Mouse (Mus musculus) intestine, postnatal 0 days (tissue): Measurements from ENCODE around the gene Pdk3. TPM values are rescaled to one million over a fixed set of nuclear protein-coding genes. Genes with fewer than 3 reads are reported as not detected.

ENCODE experiments used
- ATAC-seq: fragments of 200-750 bp; cut with Nextera tagmentation; 2 replicates; pipeline ENCODE4 v1.8.0; 2017; ENCODE audit warnings: mild to moderate bottlenecking, moderate TSS enrichment, moderate library complexity
- H3K27ac ChIP-seq: fragments of 300-500 bp; sonication (generic); 2 replicates; pipeline ENCODE4 v1.5.1; 2014; ENCODE audit warnings: mild to moderate bottlenecking, low read depth, low read length, moderate library complexity
- H3K27me3 ChIP-seq: fragments of 300-500 bp; sonication (generic); replicated peaks from 2 replicates; pipeline ENCODE4 v1.6.1; 2014; ENCODE audit warnings: low read length, mixed read lengths; ENCODE audit not compliant: control insufficient read depth, insufficient read depth
- H3K36me3 ChIP-seq: fragments of 300-500 bp; sonication (generic); 2 replicates; pipeline ENCODE4 v1.6.1; 2014; ENCODE audit warnings: mild to moderate bottlenecking, moderate library complexity; ENCODE audit not compliant: control insufficient read depth, insufficient read depth
- H3K4me1 ChIP-seq: fragments of 300-500 bp; sonication (generic); replicated peaks from 2 replicates; pipeline ENCODE4 v1.6.1; 2014; ENCODE audit warnings: antibody characterized with exemption, low read length, mixed read lengths; ENCODE audit not compliant: control insufficient read depth, insufficient read depth
- H3K4me2 ChIP-seq: fragments of 300-500 bp; sonication (generic); replicated peaks from 2 replicates; pipeline ENCODE4 v1.6.1; 2014; ENCODE audit warnings: low read depth, mild to moderate bottlenecking, moderate library complexity
- H3K4me3 ChIP-seq: fragments of 300-500 bp; sonication (generic); 2 replicates; pipeline ENCODE4 v1.5.1; 2014; ENCODE audit warnings: low read depth, low read length
- H3K9ac ChIP-seq: fragments of 300-500 bp; sonication (generic); 2 replicates; pipeline ENCODE4 v1.6.1; 2014; ENCODE audit warnings: mild to moderate bottlenecking, low read depth, low read length
- H3K9me3 ChIP-seq: fragments of 300-500 bp; sonication (generic); 2 replicates; pipeline ENCODE4 v1.6.1; 2016; ENCODE audit warnings: mixed run types; ENCODE audit not compliant: control insufficient read depth
- CTCF ChIP-seq: sonication (generic); IDR thresholded peaks from 2 replicates; pipeline ENCODE4 v1.5.1; 2016; ENCODE audit warnings: low read depth, mild to moderate bottlenecking, control low read depth, antibody characterized with exemption, moderate library complexity
- WGBS: fragments of 180-500 bp; shearing (Covaris S2); extraction: QIAGEN DNeasy Blood & Tissue Kit; methylation state at CpG from one replicate; pipeline ENCODE4 v1.1.7; 2014; 5-methylcytosine and 5-hydroxymethylcytosine counted together
- polyA plus RNA-seq: library from polyadenylated mRNA; unstranded; fragments of >200 nt; fragmentation: Nextera tagmentation; extraction: Ambion mirVana; gene quantifications from 2 replicates; pipeline ENCODE4 v1.2.1, GENCODE M21; 2015

Gene Pdk3
- 44.2 and 45.7 TPM in 2 replicates for polyA plus RNA-seq

DNA sequence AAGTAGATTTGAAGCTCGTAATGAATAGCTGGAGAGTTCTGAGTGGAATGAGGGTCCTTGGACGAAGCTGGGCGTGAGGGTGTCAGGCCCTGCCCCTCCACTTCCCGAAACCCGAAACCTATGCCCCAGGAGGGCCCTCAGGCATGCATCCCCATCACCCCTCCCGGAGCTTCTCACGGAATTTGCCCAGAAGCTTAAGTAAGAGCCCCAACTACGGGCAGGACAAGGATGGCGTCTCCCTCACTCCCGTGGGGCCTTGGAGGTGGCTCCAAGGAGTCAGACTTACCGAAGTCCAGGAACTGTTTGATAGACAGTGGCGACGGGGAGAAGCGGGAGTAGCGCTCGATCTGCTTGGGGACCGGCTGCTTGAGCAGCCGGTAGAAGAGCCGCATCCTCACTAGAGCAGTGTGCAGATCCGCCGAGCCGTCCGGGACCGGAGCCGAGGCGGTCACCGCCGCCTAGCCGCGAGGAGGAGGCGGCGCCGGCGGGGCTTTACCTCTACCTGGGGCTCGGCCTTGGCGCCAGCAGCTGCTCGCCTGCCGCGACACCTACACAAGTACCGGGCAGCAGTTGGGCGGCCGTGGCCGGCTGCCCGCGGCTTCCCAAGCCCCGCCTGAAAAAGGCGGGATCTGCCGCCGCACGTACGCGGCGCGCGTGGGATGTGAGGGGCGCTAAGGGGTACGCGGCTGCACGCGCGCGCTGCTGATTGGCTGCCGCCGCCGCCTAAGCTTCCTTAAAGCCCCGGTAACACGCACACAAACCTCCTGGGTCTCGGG is at the start of gene Pdk3:
Pdk3 (minus strand) TSS at position 641 of the 776 bp plus-strand sequence.
- Histone ChIP-seq H3K4me1 (no peaks in the 10 kb centered on the region), H3K9me3 (no peaks in the 10 kb centered on the region), H3K27ac (peak within 1 kb of the TSS; percentile 74), H3K9ac (peak within 1 kb of the TSS; percentile 62), H3K4me3 (peak within 1 kb of the TSS; percentile 59), H3K36me3 (no peaks in the 10 kb centered on the region), H3K4me2 (peak within 1 kb of the TSS; percentile 63), H3K27me3 (no peaks in the 10 kb centered on the region)
- TF ChIP-seq CTCF: no peak
- WGBS: 28% methylated on average over 63 of the region's 68 CpGs
- ATAC-seq: peak; percentile 93

DNA sequence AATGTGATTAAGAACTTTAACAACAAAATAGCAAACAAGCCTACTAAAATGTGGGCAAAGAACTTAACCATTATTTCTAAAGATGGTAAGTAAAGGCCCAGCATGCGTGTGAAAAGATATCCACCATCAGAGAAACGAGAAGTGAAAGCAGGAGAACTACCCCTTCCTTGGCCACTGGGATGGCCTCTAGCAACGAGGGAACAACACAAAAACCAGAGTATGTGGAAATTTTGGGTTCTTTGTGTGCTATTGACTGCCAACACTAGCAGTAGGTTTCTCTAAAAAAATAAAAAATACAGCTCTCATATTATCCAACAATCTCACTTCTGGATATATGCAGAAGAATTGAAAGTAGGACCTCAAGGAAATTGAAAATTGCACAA is 45.6 kb upstream of the Pdk3 start:
- 37% methylated on average over 3 of the region's 3 CpGs for WGBS
- Histone ChIP-seq H3K27ac (no peak overlapping the region), H3K9ac (no peak overlapping the region), H3K9me3 (no peaks in the 10 kb centered on the region), H3K27me3 (no peaks in the 10 kb centered on the region), H3K36me3 (no peaks in the 10 kb centered on the region), H3K4me3 (no peak overlapping the region), H3K4me1 (no peaks in the 10 kb centered on the region), H3K4me2 (no peak overlapping the region)
- no peak for ATAC-seq
- TF ChIP-seq CTCF: no peak

DNA sequence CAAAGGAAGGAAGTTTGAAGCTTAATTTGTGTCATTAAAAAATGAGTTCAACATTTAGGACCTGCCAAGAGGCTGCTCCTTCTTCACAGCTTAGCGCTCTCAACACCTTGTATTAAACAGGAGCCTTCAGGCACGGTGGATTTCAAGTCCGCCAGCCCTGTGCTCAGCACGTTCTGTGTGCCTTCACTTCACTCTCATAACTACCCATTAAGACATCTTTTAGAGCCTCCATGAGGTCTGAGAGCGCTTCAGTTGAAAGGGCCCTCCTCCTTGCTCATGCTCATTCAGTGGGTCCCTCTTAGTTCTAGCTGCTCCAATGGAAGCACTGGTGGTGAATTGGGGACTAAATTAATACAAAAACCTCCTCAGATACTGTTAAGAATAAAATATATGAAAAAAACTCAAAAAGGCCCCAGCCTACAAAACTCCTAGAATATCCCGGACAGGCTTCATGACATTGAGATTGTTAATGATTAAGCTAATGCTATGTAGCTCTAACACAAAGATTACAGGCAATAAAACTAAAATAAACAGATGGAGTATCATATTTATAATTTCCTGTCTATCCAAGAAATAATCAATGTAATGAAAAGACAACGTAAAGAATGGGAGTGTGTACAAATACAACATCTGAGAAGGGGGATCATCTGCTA is 45.1 kb upstream of the Pdk3 start:
- ATAC-seq: no peak
- Histone ChIP-seq H3K9ac (no peak overlapping the region), H3K36me3 (no peaks in the 10 kb centered on the region), H3K4me3 (no peak overlapping the region), H3K4me1 (no peaks in the 10 kb centered on the region), H3K27ac (0 out of 2 replicates have a peak overlapping the region, but pooled peaks have one; percentile 21), H3K9me3 (no peaks in the 10 kb centered on the region), H3K4me2 (no peak overlapping the region), H3K27me3 (no peaks in the 10 kb centered on the region)
- TF ChIP-seq CTCF: no peak
- WGBS: 52% methylated on average over 7 of the region's 7 CpGs

DNA sequence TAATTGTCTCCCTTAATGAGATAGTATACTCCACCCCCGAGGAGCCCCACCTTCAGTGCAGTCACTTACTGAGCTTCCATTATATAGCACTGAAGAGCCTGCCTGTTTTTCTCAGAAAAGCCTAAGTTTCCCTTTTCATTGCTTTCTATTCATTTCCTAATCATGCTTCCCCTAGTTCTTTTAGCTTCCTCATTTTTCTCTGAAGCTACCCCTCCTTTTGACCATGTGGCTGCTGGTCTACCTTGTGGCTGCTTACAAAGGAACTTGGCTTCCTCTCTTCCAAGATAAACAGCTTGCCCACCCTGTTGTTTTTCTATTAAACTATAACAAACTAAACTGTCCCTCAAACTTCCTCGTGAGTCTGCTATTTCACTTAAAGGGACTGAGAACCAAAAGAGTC is 31.4 kb upstream of the Pdk3 start:
- Histone ChIP-seq H3K27ac (no peak overlapping the region), H3K4me2 (no peak overlapping the region), H3K9me3 (no peaks in the 10 kb centered on the region), H3K27me3 (no peaks in the 10 kb centered on the region), H3K4me1 (no peaks in the 10 kb centered on the region), H3K4me3 (no peak overlapping the region), H3K36me3 (no peaks in the 10 kb centered on the region), H3K9ac (no peak overlapping the region)
- ATAC-seq: no peak
- 57% methylated on average over 2 of the region's 2 CpGs for WGBS
- TF ChIP-seq CTCF: no peak

DNA sequence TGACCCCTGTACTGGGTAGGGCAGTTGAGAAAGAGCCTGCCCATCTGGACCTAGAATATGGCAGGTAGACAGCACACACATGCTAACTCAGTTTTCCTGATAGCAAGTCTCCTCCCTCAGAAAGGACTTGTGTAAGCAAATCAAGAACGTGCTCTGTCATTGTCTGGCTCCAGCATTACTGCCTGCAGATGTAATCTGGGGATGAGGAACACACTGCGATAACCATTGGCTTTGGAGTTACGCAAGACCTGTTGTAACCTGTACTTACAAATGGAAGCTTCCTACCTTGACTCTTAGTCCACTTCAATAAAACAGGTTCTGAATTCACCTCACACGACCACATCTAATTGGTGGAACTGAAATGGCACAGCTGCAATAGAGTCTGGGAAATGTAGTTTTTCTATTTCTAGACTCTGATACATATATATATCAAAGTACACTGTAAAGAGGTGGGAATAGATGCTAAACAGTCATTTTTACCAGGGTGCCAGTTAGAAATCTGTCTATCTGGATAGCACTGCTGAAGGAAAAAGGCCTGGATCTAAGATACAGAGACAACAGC is 30.6 kb upstream of the Pdk3 start:
- no peak overlapping the region for H3K9ac ChIP-seq
- TF ChIP-seq CTCF: no peak
- H3K27ac ChIP-seq: no peak overlapping the region
- H3K27me3 ChIP-seq: no peaks in the 10 kb centered on the region
- no peaks in the 10 kb centered on the region for H3K9me3 ChIP-seq
- H3K36me3 ChIP-seq: no peaks in the 10 kb centered on the region
- H3K4me3 ChIP-seq: no peak overlapping the region
- no peaks in the 10 kb centered on the region for H3K4me1 ChIP-seq
- WGBS: 47% methylated on average over 4 of the region's 4 CpGs
- no peak overlapping the region for H3K4me2 ChIP-seq
- ATAC-seq: peak; percentile 96

DNA sequence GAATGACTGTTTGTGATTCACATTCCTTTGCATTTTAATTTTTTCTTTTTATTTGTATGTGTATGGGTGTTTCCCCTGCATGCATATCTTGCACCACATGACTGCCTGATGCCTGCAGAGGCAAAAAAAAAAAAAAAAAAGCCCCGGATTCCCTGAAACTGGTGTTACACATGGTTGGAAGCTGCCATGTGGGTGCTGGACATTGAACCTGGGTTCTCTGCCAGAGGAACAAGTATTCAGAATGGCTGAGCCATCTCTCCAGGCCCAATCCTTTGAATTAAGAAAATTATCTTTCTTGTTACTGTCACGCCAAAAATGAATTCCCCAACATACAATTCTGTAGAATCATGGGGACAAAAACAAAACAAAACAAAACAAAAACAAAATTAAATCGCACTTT is 25.8 kb upstream of the Pdk3 start:
- H3K4me1 ChIP-seq: no peaks in the 10 kb centered on the region
- ATAC-seq: no peak
- no peaks in the 10 kb centered on the region for H3K27me3 ChIP-seq
- H3K27ac ChIP-seq: no peak overlapping the region
- no peak overlapping the region for H3K4me3 ChIP-seq
- H3K9me3 ChIP-seq: no peaks in the 10 kb centered on the region
- no peak overlapping the region for H3K9ac ChIP-seq
- WGBS: 73% methylated on average over 3 of the region's 3 CpGs
- no peak for TF ChIP-seq CTCF
- H3K36me3 ChIP-seq: no peaks in the 10 kb centered on the region
- H3K4me2 ChIP-seq: no peak overlapping the region
